Mouse (Mus musculus): Measurements from ENCODE around the gene Vmn2r101.

Vmn2r101 gene

GRCm38 (mm10) chr17:19576927-19577326 is at the start of gene Vmn2r101:
Gene Vmn2r101 (plus strand): TSS chr17:19577227.
- DNase-seq: no peak

GRCm38 (mm10) chr17:19629328-19629727 is 52.3 kb downstream of the Vmn2r101 start:
- DNase-seq: no peak

- no peak for DNase-seq
Observed at GRCm38 (mm10) chr17:19658447-19658846, 81.4 kb downstream of the Vmn2r101 start.

GRCm38 (mm10) chr17:19660028-19660427 is 83.0 kb downstream of the Vmn2r101 start, which contains the start of gene Vmn2r102:
Gene Vmn2r102 (plus strand): TSS chr17:19660328.
- no peak for DNase-seq

Measured in lung, postnatal 4 days (tissue).